Mouse (Mus musculus): ENCODE results near the gene Tanc1.

DNA sequence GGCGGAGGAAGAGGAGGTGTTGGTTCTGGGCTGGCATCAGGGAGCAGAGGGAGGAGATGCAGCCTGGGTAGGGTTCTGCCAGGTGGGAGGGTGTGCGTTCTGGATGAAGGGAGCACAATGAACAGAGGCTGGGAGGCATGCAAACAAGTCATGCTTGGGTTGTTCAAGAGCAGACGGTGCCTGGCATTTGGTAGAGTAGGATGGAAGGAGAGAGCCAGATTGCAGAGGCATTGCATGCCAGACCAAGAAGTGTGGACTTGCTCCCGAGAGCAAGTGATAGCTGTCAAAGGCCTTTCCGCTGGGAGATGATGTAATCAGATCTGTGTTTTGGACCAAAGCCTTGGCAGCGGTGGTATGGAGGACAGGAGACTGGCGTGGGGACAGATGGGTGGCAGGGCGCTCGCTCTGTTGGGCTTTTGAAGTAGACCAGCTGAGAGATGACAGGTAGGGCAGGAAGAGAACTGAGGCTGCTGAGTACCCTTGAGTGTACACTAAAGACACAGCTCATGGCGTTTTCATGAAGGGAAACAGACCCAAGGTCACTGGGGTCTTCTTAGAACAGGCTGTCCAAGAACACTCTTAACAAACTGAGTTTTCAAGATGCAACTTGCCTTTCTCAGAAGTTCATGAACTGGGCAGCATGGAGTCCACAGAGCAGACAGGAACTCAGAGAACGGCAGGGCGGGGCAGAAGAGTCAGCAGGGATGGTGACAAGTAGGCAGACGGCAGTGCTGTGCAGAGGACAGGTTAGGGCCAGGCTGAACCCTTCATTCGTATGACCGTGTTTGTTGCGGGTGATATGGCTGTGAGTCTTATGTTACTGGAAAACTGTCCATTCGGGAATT is 16.4 kb downstream of the Tanc1 start:
- TF ChIP-seq GATA1 (IDR thresholded peaks at IDR 0.05; ENCODE audit: borderline replicate concordance, low read length), result no peak
- TF ChIP-seq FLI1 (IDR thresholded peaks at IDR 0.05; ENCODE audit: low read length), result no peak
